Mouse (Mus musculus) G1E (cell line): Measurements from ENCODE around the gene Zzef1.

Source experiments
- CTCF ChIP-seq: IDR thresholded peaks from 2 replicates; pipeline ENCODE4 v1.5.1; 2012; ENCODE audit warnings: low read depth, low read length, inconsistent platforms, mixed read lengths
- TAL1 ChIP-seq: conservative IDR thresholded peaks from 2 replicates; pipeline ENCODE4 v1.6.1; 2012; ENCODE audit warnings: low read depth, low read length, inconsistent platforms, mixed read lengths

DNA sequence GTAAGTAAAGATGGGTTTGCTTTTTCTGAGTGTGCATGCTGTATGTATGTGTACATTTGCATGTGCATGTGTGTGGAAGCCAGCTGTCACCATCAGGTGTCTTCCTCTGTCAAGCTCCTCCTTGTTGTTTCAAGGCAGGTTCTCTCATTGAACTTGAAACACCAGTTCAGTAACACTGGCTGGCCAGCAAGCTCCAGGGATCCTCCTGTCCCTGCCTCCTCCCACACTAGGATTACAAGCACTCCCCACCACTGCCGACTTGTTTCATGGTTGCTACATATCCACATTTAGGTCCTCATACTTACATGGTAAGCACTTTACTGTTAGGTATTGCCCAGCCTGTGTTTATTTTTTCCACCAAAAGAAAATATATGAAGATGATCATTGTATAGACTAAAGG is 96.6 kb downstream of the Zzef1 start:
- TF ChIP-seq CTCF = no peak
- TF ChIP-seq TAL1 = no peak
